Mouse (Mus musculus) embryo, embryonic 11 days (tissue): Measurements from ENCODE around the gene Phkg2.
"Not testable (repeated sequence)": the region's sequence is repeated elsewhere in the genome, so short reads cannot be mapped to it uniquely, and the experiment has no call there.

Source experiments
- DNase-seq: peaks from one replicate; pipeline ENCODE4 v3.0.0-alpha.2; 2015

The Phkg2 gene

GRCm38 (mm10) chr7:127604256-127604655, 31.1 kb downstream of the Phkg2 start:
- DNase-seq: no peak

- no peak for DNase-seq
These were observed 34.0 kb downstream of the Phkg2 start for GRCm38 (mm10) chr7:127607150-127607549.

- no peak for DNase-seq
These were observed 37.9 kb downstream of the Phkg2 start for GRCm38 (mm10) chr7:127611011-127611410.

- no peak for DNase-seq
These were observed 38.4 kb downstream of the Phkg2 start for GRCm38 (mm10) chr7:127611561-127611960.

GRCm38 (mm10) chr7:127613501-127613900, 40.4 kb downstream of the Phkg2 start:
- DNase-seq: no peak

- no peak for DNase-seq
These were observed 41.0 kb downstream of the Phkg2 start for GRCm38 (mm10) chr7:127614091-127614490.

GRCm38 (mm10) chr7:127614511-127614890, 41.4 kb downstream of the Phkg2 start:
- peak; percentile 67 for DNase-seq

- DNase-seq: peak; percentile 93
These were observed 42.0 kb downstream of the Phkg2 start, which contains the start of gene Zfp629 for GRCm38 (mm10) chr7:127614891-127615843. TSS of gene Zfp629 (minus strand) at chr7:127615797.

GRCm38 (mm10) chr7:127616336-127616735, 43.2 kb downstream of the Phkg2 start:
- no peak for DNase-seq

- no peak for DNase-seq
These were observed 43.7 kb downstream of the Phkg2 start for GRCm38 (mm10) chr7:127616881-127617280.

GRCm38 (mm10) chr7:127617962-127618361, 44.8 kb downstream of the Phkg2 start:
- DNase-seq: no peak

GRCm38 (mm10) chr7:127618402-127618801, 45.3 kb downstream of the Phkg2 start:
- not testable (repeated sequence) for DNase-seq

- DNase-seq: no peak
These were observed 52.9 kb downstream of the Phkg2 start for GRCm38 (mm10) chr7:127626039-127626438.

- DNase-seq: no peak
These were observed 53.3 kb downstream of the Phkg2 start for GRCm38 (mm10) chr7:127626471-127626870.

- no peak for DNase-seq
These were observed 55.5 kb downstream of the Phkg2 start for GRCm38 (mm10) chr7:127628646-127629045.

GRCm38 (mm10) chr7:127631416-127631815, 58.3 kb downstream of the Phkg2 start:
- DNase-seq: no peak
